Mouse (Mus musculus) right cerebral cortex, postnatal 25 days (tissue): ENCODE measurements around the gene Sez6l.

Experiments
- DNase-seq: peaks from one replicate; pipeline ENCODE4 v3.0.0; 2022

The Sez6l gene

GRCm38 (mm10) chr5:112382641-112383330, 194.2 kb downstream of the Sez6l start:
- DNase-seq: no peak

GRCm38 (mm10) chr5:112382042-112382441, 194.9 kb downstream of the Sez6l start:
- DNase-seq: no peak

DNA sequence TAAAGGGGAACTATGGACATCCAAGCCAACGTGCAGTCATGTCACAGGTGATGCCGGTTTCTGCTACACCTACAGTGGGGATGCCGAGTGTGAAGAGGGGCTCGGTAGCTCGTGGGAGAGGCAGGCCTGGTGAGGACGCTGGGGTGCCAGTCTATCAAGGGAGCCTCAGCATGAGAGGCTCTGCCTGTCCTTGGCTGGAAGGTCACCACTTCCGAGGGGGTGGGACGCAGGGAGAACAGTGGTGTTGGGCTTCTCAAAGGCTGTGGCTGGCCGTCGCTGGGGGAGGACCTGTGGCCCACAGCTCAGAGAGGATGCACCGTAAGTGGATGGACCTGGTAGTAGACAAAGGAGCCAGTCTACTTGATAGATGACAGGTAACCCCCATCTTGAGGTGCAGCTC, 195.8 kb downstream of the Sez6l start:
- DNase-seq: no peak

DNA sequence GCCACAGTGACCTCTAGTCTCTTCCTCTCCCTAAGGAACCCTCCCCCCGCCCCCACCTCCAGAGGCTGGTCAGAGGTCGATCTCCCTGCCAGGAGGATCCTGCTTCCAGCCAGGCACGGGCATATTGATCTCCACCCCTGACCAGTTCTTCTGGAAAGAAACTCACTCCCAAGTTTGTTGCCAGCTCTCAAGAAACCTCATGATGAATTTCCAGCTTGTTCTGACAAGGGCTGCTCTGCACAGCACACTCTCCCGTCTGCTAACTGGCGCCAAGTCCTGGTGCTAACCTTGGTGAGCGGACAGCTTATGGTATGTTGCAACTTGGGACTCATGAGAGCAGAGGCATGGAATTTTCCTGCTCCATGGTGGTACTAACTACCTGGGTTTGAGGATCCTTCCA, 198.3 kb downstream of the Sez6l start:
- DNase-seq: no peak

DNA sequence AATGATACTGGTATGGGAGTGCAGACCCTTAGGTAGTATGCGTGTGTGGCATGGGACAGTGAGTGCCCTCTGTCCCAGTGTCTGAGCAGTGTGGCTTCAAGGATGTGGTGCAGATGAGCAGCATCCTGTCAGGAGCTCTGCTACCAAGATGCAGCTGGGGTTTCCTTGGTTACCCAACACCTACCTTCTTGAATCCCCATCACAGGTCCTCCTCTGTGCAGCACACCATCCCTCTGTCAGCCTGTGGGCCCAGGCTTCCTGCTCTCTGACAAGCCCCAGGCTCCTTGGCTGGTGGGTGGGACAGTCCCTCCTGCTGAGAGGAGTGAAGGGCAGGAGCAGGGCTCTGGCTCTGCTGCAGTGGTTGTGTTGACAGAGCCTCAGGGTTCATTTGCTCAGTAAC, 199.6 kb downstream of the Sez6l start:
- DNase-seq: no peak

- no peak for DNase-seq
Observed at GRCm38 (mm10) chr5:112376111-112376510, 200.9 kb downstream of the Sez6l start.

DNA sequence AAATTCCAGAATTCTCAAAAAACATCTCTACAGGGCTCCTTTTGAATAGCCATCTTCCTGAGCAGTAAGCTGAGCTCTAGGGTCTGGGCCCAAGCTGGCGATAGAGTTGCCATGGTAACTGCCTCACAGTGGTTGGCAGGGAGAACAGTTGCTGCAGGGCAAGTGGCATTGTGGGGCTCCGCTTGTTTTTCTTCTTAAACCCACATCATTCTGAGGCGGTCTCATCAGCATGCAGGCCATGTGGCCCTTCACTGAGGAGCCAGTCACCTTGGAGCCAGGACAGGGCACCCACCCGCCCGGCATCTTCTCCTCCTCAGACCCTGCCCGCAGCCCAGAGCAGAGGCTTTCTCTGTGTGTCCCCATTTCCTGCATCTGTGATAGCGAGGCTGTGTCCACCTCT, 205.1 kb downstream of the Sez6l start:
- DNase-seq: peak; percentile 77

GRCm38 (mm10) chr5:112370236-112370813, 206.7 kb downstream of the Sez6l start:
- no peak for DNase-seq

DNA sequence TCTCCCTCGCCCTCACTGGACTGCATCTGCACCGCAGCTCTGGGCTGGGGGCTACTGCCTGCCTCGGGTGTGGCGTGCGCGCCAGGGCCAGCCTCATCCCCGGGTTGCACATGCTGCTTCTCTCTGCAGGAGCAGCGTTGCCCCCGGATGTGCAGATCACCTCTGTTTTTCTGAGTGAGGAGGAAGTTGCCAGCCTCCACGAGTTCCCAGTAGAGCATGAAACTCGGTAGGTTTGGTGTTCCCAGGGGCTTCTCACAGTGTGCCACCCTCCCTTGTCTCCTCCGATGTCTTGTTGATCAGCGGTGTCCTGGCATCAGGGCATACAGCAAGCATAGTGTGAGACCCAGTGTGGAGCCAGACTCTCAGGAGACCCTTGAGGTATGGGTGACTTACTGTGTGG, 207.7 kb downstream of the Sez6l start:
- no peak for DNase-seq
